Comparison of ENCODE assay signal across 9 mouse cellular contexts in the genomic region with DNA sequence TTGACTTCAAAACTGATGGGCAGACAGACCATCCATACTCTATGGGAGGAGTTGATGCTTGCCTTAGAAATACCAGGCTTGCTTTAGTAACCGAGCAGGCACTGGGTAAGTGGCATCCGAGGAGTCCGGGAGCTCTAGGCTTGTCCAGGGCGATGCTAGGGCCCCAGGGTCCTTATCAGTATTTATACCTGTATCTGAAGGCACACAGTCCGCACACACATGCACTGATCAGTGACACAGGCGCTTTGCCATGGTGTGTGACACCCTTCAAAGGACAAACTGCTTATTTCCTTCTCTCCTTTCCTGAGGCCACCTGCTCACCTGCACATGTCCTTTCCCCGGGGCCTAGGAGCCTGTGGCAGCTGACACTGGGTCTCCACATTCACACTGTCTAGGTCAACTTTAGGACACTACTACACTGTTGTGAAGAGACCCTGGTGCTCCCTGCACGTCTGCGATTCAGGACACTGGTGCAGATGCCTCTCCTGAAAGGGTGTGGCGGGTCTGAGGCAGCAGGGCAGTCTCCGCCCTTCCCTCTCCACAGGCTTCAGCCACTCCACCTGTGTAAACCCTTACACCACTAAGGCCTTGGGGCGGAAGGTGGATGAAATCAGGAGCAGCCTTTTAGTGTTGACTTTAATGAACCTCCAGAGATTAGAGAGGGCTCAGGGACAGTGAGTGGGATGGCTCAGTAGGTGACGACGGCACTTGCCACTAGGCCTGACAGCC. TPM values are rescaled to one million over a fixed set of nuclear protein-coding genes. Genes with fewer than 3 reads are reported as not detected.
A peak's percentile ranks its signal among the peaks of the same experiment; 100 is the strongest.
DNase-seq lines count a peak whose midpoint lies in the region; ATAC-seq lines count a peak whose summit lies in the region.
"Had no signal": no experiment of that assay in that cellular context is flagged by ENCODE, and none has a peak within 500 bp of the region (broad histone marks: within the 10 kb centered on the region; RNA-seq: fewer than 3 reads in every experiment).

No protein-coding gene starts in this region.

- H3K27ac ChIP-seq in forebrain, embryonic 11.5 days (ENCODE audit: low read depth, low read length): no peak overlapping the region
- H3K27ac ChIP-seq in forebrain, embryonic 10.5 days: no peak overlapping the region
- H3K27ac ChIP-seq in midbrain, embryonic 12.5 days (replicated peaks): no peak overlapping the region
- no peak overlapping the region for H3K27ac ChIP-seq in midbrain, embryonic 10.5 days (replicated peaks)
- H3K27ac ChIP-seq in liver, embryonic 13.5 days: no peak overlapping the region
- no peak overlapping the region for H3K27ac ChIP-seq in stomach, embryonic 15.5 days

- H3K9me3 ChIP-seq in forebrain, embryonic 11.5 days (ENCODE audit: control insufficient read depth, low read length): no peaks in the 10 kb centered on the region
- H3K9me3 ChIP-seq in forebrain, embryonic 10.5 days: no peaks in the 10 kb centered on the region
- no peaks in the 10 kb centered on the region for H3K9me3 ChIP-seq in midbrain, embryonic 12.5 days
- no peaks in the 10 kb centered on the region for H3K9me3 ChIP-seq in midbrain, embryonic 10.5 days (replicated peaks)
- no peaks in the 10 kb centered on the region for H3K9me3 ChIP-seq in liver, embryonic 13.5 days (replicated peaks)
- H3K9me3 ChIP-seq in stomach, embryonic 15.5 days: no peaks in the 10 kb centered on the region

- no peak overlapping the region for H3K4me2 ChIP-seq in forebrain, embryonic 11.5 days (ENCODE audit: low read depth, low read length, severe bottlenecking)
- no peak overlapping the region for H3K4me2 ChIP-seq in midbrain, embryonic 12.5 days (replicated peaks)
- H3K4me2 ChIP-seq in liver, embryonic 13.5 days: no peak overlapping the region
- H3K4me2 ChIP-seq in stomach, embryonic 15.5 days: no peak overlapping the region

- H3K36me3 ChIP-seq in forebrain, embryonic 11.5 days (ENCODE audit: control insufficient read depth, insufficient read depth, low read length): no peaks in the 10 kb centered on the region
- peaks cover 18% of the 10 kb centered on the region for H3K36me3 ChIP-seq in forebrain, embryonic 10.5 days (replicated peaks)
- no peaks in the 10 kb centered on the region for H3K36me3 ChIP-seq in midbrain, embryonic 12.5 days
- peaks cover 17% of the 10 kb centered on the region for H3K36me3 ChIP-seq in midbrain, embryonic 10.5 days
- H3K36me3 ChIP-seq in liver, embryonic 13.5 days: peaks cover 48% of the 10 kb centered on the region
- H3K36me3 ChIP-seq in stomach, embryonic 15.5 days: no peaks in the 10 kb centered on the region

- peak; percentile 15 for ATAC-seq in forebrain, embryonic 11.5 days (replicated peaks; ENCODE audit: low FRiP score)
- peak; percentile 52 for ATAC-seq in midbrain, embryonic 12.5 days (ENCODE audit: low FRiP score, low read depth)
- ATAC-seq in liver, embryonic 13.5 days (ENCODE audit: low read depth): peak; percentile 77
- ATAC-seq in stomach, embryonic 15.5 days (ENCODE audit: insufficient read depth, low FRiP score, low read depth): peak; percentile 65

- no peaks in the 10 kb centered on the region for H3K27me3 ChIP-seq in forebrain, embryonic 11.5 days (ENCODE audit: control insufficient read depth, insufficient read depth, low read length)
- no peaks in the 10 kb centered on the region for H3K27me3 ChIP-seq in forebrain, embryonic 10.5 days (ENCODE audit: poor library complexity, severe bottlenecking)
- no peaks in the 10 kb centered on the region for H3K27me3 ChIP-seq in midbrain, embryonic 12.5 days
- H3K27me3 ChIP-seq in midbrain, embryonic 10.5 days (ENCODE audit: low read depth, poor library complexity, severe bottlenecking): no peaks in the 10 kb centered on the region
- no peaks in the 10 kb centered on the region for H3K27me3 ChIP-seq in liver, embryonic 13.5 days
- no peaks in the 10 kb centered on the region for H3K27me3 ChIP-seq in stomach, embryonic 15.5 days (replicated peaks)

- WGBS in forebrain, embryonic 11.5 days: 85% methylated on average over 14 of the region's 14 CpGs
- 85% methylated on average over 14 of the region's 14 CpGs for WGBS in forebrain, embryonic 10.5 days
- 89% methylated on average over 14 of the region's 14 CpGs for WGBS in midbrain, embryonic 12.5 days
- 87% methylated on average over 14 of the region's 14 CpGs for WGBS in midbrain, embryonic 10.5 days
- WGBS in liver, embryonic 13.5 days (ENCODE audit: insufficient replicate concordance): 63% methylated on average over 14 of the region's 14 CpGs
- WGBS in stomach, embryonic 15.5 days: 74% methylated on average over 14 of the region's 14 CpGs

- H3K4me3 ChIP-seq in forebrain, embryonic 11.5 days (ENCODE audit: low read depth, low read length): no peak overlapping the region
- no peak overlapping the region for H3K4me3 ChIP-seq in forebrain, embryonic 10.5 days
- H3K4me3 ChIP-seq in midbrain, embryonic 12.5 days: no peak overlapping the region
- no peak overlapping the region for H3K4me3 ChIP-seq in midbrain, embryonic 10.5 days
- H3K4me3 ChIP-seq in liver, embryonic 13.5 days (replicated peaks): no peak overlapping the region
- no peak overlapping the region for H3K4me3 ChIP-seq in stomach, embryonic 15.5 days (replicated peaks)

- DNase-seq in forebrain, embryonic 11.5 days (ENCODE audit: low spot score): no peak
- DNase-seq in forebrain, embryonic 10.5 days (ENCODE audit: extremely low spot score, low spot score): no peak
- DNase-seq in midbrain, embryonic 10.5 days (ENCODE audit: low spot score): no peak
- peak; percentile 7 for DNase-seq in liver, embryonic 13.5 days
- no peak for DNase-seq in cerebellum, adult 11-12 months
- no peak for DNase-seq in retina, postnatal 1 day
- DNase-seq: right cerebral cortex, postnatal 14 days had no signal

- H3K9ac ChIP-seq in forebrain, embryonic 11.5 days (ENCODE audit: low read length): no peak overlapping the region
- H3K9ac ChIP-seq in midbrain, embryonic 12.5 days (replicated peaks): no peak overlapping the region
- no peak overlapping the region; the same call in 1 of the 2 replicates for H3K9ac ChIP-seq in liver, embryonic 13.5 days
- H3K9ac ChIP-seq in stomach, embryonic 15.5 days: no peak overlapping the region

- H3K4me1 ChIP-seq in forebrain, embryonic 11.5 days (replicated peaks; ENCODE audit: control insufficient read depth, insufficient read depth, low read length): no peaks in the 10 kb centered on the region
- H3K4me1 ChIP-seq in forebrain, embryonic 10.5 days: peaks cover 4% of the 10 kb centered on the region; the same call in 1 of the 2 replicates
- no peaks in the 10 kb centered on the region for H3K4me1 ChIP-seq in midbrain, embryonic 12.5 days
- H3K4me1 ChIP-seq in midbrain, embryonic 10.5 days: peaks cover 3% of the 10 kb centered on the region
- peaks cover 21% of the 10 kb centered on the region for H3K4me1 ChIP-seq in liver, embryonic 13.5 days (replicated peaks)
- H3K4me1 ChIP-seq in stomach, embryonic 15.5 days: 0 out of 2 replicates have a peak, but pooled peaks cover 2% of the 10 kb centered on the region

RNA-seq across cellular contexts. Expression of a gene that starts 55.4 kb away (rescaled TPM):
- polyA plus RNA-seq in forebrain, embryonic 11.5 days (2014; fragmentation: Nextera tagmentation; extraction: Ambion mirVana): 12.3 and 13.1 TPM in 2 replicates
- polyA plus RNA-seq in forebrain, embryonic 10.5 days (2016; fragmentation: Nextera tagmentation; extraction: Ambion mirVana): 8.7 and 9.9 TPM in 2 replicates
- polyA plus RNA-seq in midbrain, embryonic 12.5 days (2016; fragmentation: Nextera tagmentation; extraction: Ambion mirVana): 16.8 and 18.3 TPM in 2 replicates
- polyA plus RNA-seq in midbrain, embryonic 10.5 days (2016; fragmentation: Nextera tagmentation; extraction: Ambion mirVana): 11.5 TPM in 2 replicates
- polyA plus RNA-seq in liver, embryonic 13.5 days (2015; fragmentation: Nextera tagmentation; extraction: Ambion mirVana): 1.4 and 1.7 TPM in 2 replicates
- polyA plus RNA-seq in stomach, embryonic 15.5 days (2015; fragmentation: Nextera tagmentation; extraction: Ambion mirVana): 11.9 and 14.7 TPM in 2 replicates

Comparison
In these comparisons a context has a peak if more than half of its experiments do, and no peak if none do; other contexts are left out.
1. ATAC-seq: peak in every context shown above with its lines; median percentile 77 in liver, embryonic 13.5 days; 65 in stomach, embryonic 15.5 days; 52 in midbrain, embryonic 12.5 days; 15 in forebrain, embryonic 11.5 days.